Mouse (Mus musculus) limb, embryonic 15.5 days (tissue): ENCODE measurements around the gene Plaur. TPM values are rescaled to one million over a fixed set of nuclear protein-coding genes. Genes with fewer than 3 reads are reported as not detected.
"Not testable (repeated sequence)": the region's sequence is repeated elsewhere in the genome, so short reads cannot be mapped to it uniquely, and the experiment has no call there.

Experiments used
- ATAC-seq: fragments of 200-750 bp; cut with Nextera tagmentation; 2 replicates; pipeline ENCODE4 v1.8.0; 2017; ENCODE audit warnings: low read depth, moderate TSS enrichment; ENCODE audit not compliant: insufficient number of reproducible peaks, low FRiP score, low TSS enrichment
- H3K27ac ChIP-seq: fragments of 300-500 bp; sonication (generic); 2 replicates; pipeline ENCODE4 v1.5.1; 2015; ENCODE audit warnings: moderate library complexity, mild to moderate bottlenecking, inconsistent platforms
- H3K27me3 ChIP-seq: fragments of 300-500 bp; sonication (generic); 2 replicates; pipeline ENCODE4 v1.6.1; 2015; ENCODE audit warnings: inconsistent platforms
- H3K36me3 ChIP-seq: fragments of 300-500 bp; sonication (generic); 2 replicates; pipeline ENCODE4 v1.6.1; 2015; ENCODE audit warnings: inconsistent platforms
- H3K4me1 ChIP-seq: fragments of 300-500 bp; sonication (generic); 2 replicates; pipeline ENCODE4 v1.6.1; 2015; ENCODE audit warnings: inconsistent platforms
- H3K4me2 ChIP-seq: fragments of 300-500 bp; sonication (generic); 2 replicates; pipeline ENCODE4 v1.6.1; 2015; ENCODE audit warnings: mild to moderate bottlenecking, inconsistent platforms
- H3K4me3 ChIP-seq: fragments of 300-500 bp; sonication (generic); 2 replicates; pipeline ENCODE4 v1.5.1; 2015; ENCODE audit warnings: mild to moderate bottlenecking, inconsistent platforms
- H3K9ac ChIP-seq: fragments of 300-500 bp; sonication (generic); 2 replicates; pipeline ENCODE4 v1.6.1; 2015; ENCODE audit warnings: inconsistent platforms
- H3K9me3 ChIP-seq: fragments of 300-500 bp; sonication (generic); 2 replicates; pipeline ENCODE4 v1.6.1; 2016; ENCODE audit warnings: inconsistent platforms
- WGBS: fragments of 180-500 bp; shearing (Covaris S2); methylation state at CpG from one replicate; pipeline ENCODE4 v1.1.7; 2015; 5-methylcytosine and 5-hydroxymethylcytosine counted together
- polyA plus RNA-seq: library from polyadenylated mRNA; unstranded; fragments of >200 nt; fragmentation: Nextera tagmentation; extraction: Ambion mirVana; gene quantifications from 2 replicates; pipeline ENCODE4 v1.2.1, GENCODE M21; 2015

The Plaur gene
- polyA plus RNA-seq, 1 experiment from 2014 or later: 8.1 TPM

DNA sequence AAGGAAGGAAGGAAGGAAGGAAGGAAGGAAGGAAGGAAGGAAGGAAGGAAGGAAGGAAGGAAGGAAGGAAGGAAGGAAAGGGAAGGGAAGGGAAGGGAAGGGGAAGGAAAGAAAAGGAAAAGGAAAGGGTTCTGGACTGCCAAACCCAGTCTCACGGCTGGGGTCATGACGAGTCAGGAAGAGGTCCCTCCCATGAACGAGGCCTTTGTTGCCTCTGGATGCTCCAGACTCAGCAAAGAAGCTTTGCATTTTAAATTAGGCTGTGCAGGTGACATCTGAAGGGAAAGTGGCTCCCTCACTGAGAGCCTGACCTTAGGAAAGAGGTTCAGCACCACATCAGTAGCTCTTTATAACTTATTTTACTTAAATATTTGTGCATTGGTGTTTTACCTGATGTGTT is 56.8 kb downstream of the Plaur start:
- Histone ChIP-seq H3K36me3 (peaks cover 21% of the 10 kb centered on the region; the same call in 1 of the 2 replicates), H3K27ac (no peak overlapping the region), H3K27me3 (no peaks in the 10 kb centered on the region), H3K9me3 (no peaks in the 10 kb centered on the region), H3K9ac (no peak overlapping the region), H3K4me1 (no peaks in the 10 kb centered on the region), H3K4me3 (no peak overlapping the region), H3K4me2 (no peak overlapping the region)
- no peak for ATAC-seq
- 71% methylated on average over 3 of the region's 3 CpGs for WGBS

DNA sequence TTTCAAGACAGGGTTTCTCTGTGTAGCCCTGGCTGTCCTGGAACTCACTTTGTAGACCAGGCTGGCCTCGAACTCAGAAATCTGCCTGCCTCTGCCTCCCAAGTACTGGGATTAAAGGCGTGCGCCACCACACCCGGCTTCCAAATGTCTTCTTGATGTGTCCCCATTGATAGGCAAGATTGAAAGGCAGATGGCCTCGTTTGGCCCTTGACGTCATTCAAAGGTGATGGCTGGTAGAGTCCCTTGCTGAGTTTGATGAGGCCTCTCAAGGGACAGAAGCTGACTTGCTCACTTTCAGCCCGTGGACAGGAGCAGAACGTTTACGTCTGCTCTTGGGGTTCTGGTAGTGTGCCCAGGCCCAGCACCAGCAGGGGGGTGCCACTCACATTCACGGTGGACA is 57.8 kb downstream of the Plaur start:
- H3K27ac ChIP-seq, ATAC-seq, H3K9ac ChIP-seq, H3K9me3 ChIP-seq, H3K4me1 ChIP-seq, H3K27me3 ChIP-seq, H3K4me3 ChIP-seq, H3K4me2 ChIP-seq: not testable (repeated sequence)
- H3K36me3 ChIP-seq: peaks cover 14% of the 10 kb centered on the region; the same call in 1 of the 2 replicates
- 83% methylated on average over 10 of the region's 10 CpGs for WGBS

DNA sequence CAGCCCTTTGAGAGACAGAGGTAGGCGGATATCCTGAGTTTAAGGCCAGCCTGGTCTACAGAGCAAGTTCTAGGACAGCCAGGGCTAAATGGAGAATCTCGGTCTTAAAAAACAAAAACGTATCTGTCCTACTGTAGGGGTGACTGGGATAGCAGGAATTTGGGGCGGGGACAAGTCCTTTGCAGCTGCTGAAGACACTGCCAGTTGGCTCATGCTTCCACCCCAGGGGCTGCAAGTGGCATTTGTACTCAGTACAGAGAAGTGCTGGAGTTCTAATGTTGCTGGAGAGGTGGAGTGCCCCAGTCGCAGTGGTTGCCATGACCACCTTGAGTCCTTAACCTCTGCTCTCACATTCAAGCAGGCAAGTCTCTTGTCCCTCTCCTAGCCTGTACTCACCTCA is 60.5 kb downstream of the Plaur start:
- no peak for ATAC-seq
- Histone ChIP-seq H3K4me3 (no peak overlapping the region), H3K27me3 (no peaks in the 10 kb centered on the region), H3K4me2 (no peak overlapping the region), H3K9ac (no peak overlapping the region), H3K4me1 (peaks cover 6% of the 10 kb centered on the region; the same call in 1 of the 2 replicates), H3K27ac (no peak overlapping the region), H3K9me3 (no peaks in the 10 kb centered on the region), H3K36me3 (no peaks in the 10 kb centered on the region)
- WGBS: 56% methylated on average over 5 of the region's 5 CpGs

DNA sequence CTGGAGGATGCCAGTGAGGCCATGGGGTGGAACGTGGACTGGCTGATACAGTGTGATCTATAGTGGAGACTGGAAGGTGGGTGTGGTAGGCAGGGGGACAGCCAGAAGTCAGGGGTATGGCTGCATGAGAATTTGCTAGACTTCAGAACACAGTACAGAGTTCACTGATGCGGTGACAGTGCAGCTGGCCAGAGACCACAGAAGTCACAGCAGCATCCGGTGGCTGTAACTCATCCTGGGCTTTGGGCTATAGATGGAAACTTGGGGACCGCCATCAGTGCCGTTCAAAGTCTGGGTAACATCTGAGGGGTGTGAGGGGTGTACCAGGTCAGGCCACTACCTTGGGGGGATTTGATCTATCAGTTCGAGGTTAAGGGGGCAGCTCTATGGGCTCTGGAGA is 61.4 kb downstream of the Plaur start:
- ATAC-seq: no peak
- no peak overlapping the region for H3K9ac ChIP-seq
- H3K4me2 ChIP-seq: no peak overlapping the region
- 83% methylated on average over 6 of the region's 6 CpGs for WGBS
- H3K36me3 ChIP-seq: no peaks in the 10 kb centered on the region
- peaks cover 6% of the 10 kb centered on the region; the same call in 1 of the 2 replicates for H3K4me1 ChIP-seq
- H3K9me3 ChIP-seq: no peaks in the 10 kb centered on the region
- H3K27ac ChIP-seq: no peak overlapping the region
- H3K4me3 ChIP-seq: no peak overlapping the region
- H3K27me3 ChIP-seq: no peaks in the 10 kb centered on the region

DNA sequence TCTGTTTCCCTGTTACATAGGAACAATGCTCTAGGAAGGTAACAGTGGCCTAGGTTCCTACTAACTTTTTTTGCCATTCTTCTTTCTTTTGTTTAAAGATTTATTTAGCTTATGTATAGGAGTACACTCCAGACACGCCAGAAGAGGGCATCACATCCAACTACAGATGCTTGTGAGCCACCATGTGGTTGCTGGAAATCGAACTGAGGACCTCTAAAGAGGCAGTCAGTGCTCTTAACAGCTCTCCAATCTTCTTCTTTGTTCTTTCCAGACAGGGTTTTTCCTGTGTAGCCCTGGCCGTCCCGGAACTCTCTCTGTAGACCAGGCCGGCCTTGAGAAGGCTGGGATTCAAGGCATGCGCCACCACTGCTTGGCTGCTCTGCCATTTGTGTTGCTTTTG is 62.7 kb downstream of the Plaur start:
- Histone ChIP-seq H3K4me2 (no peak overlapping the region), H3K4me1 (peaks cover 14% of the 10 kb centered on the region), H3K9ac (no peak overlapping the region), H3K27me3 (no peaks in the 10 kb centered on the region), H3K36me3 (no peaks in the 10 kb centered on the region), H3K9me3 (no peaks in the 10 kb centered on the region), H3K4me3 (no peak overlapping the region), H3K27ac (no peak overlapping the region)
- no peak for ATAC-seq
- WGBS: 84% methylated on average over 6 of the region's 6 CpGs

Other genes starting within 250 kb of the Plaur start
- gene Zfp109, start 224.9 kb upstream of the Plaur start, polyA plus RNA-seq: 4.7 and 5.1 TPM in 2 replicates
- gene Zfp108, start 207.7 kb upstream of the Plaur start, polyA plus RNA-seq: 5.5 and 6.1 TPM in 2 replicates
- gene Zfp93, start 192.1 kb upstream of the Plaur start, polyA plus RNA-seq: 9.1 and 10.2 TPM in 2 replicates
- gene Zfp61, start 161.3 kb upstream of the Plaur start, polyA plus RNA-seq: 39.6 and 49.2 TPM in 2 replicates
- gene Zfp94, start 145.8 kb upstream of the Plaur start, polyA plus RNA-seq: 12.2 and 12.8 TPM in 2 replicates
- gene Tescl, start 128.5 kb upstream of the Plaur start, polyA plus RNA-seq: not detected in 2 replicates
- 55.8 and 59.7 TPM in 2 replicates for gene Lypd5, start 113.3 kb upstream of the Plaur start, polyA plus RNA-seq
- gene Kcnn4, start 92.2 kb upstream of the Plaur start, polyA plus RNA-seq: 3.0 and 3.4 TPM in 2 replicates
- gene Smg9, start 62.9 kb upstream of the Plaur start, polyA plus RNA-seq: 23.2 and 23.6 TPM in 2 replicates
- gene Irgc1, start 10.2 kb upstream of the Plaur start, polyA plus RNA-seq: 0.17 TPM in 1 of 2 replicates, not detected in the other
- 5.0 and 6.3 TPM in 2 replicates for gene Cadm4, start 19.5 kb downstream of the Plaur start, polyA plus RNA-seq
- gene Zfp428, start 44.5 kb downstream of the Plaur start, polyA plus RNA-seq: 40.8 and 44.3 TPM in 2 replicates
- 0.32 TPM in 2 replicates for gene AC161166.1, start 50.0 kb downstream of the Plaur start, polyA plus RNA-seq
- 8.2 and 8.3 TPM in 2 replicates for gene Irgq, start 68.2 kb downstream of the Plaur start, polyA plus RNA-seq
- gene Pinlyp, start 83.6 kb downstream of the Plaur start, polyA plus RNA-seq: 5.1 and 7.8 TPM in 2 replicates
- 110 and 125 TPM in 2 replicates for gene Xrcc1, start 83.8 kb downstream of the Plaur start, polyA plus RNA-seq
- 28.0 and 28.7 TPM in 2 replicates for gene Ethe1, start 125.1 kb downstream of the Plaur start, polyA plus RNA-seq
- 5.2 and 6.4 TPM in 2 replicates for gene Zfp575, start 125.2 kb downstream of the Plaur start, polyA plus RNA-seq
- 1.4 and 1.7 TPM in 2 replicates for gene Phldb3, start 148.3 kb downstream of the Plaur start, polyA plus RNA-seq
- gene Lypd3, start 174.1 kb downstream of the Plaur start, polyA plus RNA-seq: 125 and 128 TPM in 2 replicates
- gene Tex101, start 214.2 kb downstream of the Plaur start, polyA plus RNA-seq: not detected in 2 replicates
- gene BC049730, start 246.8 kb downstream of the Plaur start, polyA plus RNA-seq: not detected in 2 replicates